Mouse (Mus musculus) heart, postnatal 10 days (tissue): ENCODE measurements around the gene Gm11011. TPM values are rescaled to one million over a fixed set of nuclear protein-coding genes. Genes with fewer than 3 reads are reported as not detected.
A peak's percentile ranks its signal among the peaks of the same experiment; 100 is the strongest.
"Not testable (repeated sequence)": the region's sequence is repeated elsewhere in the genome, so short reads cannot be mapped to it uniquely, and the experiment has no call there.

ENCODE experiments used
- DNase-seq, 2 experiments: peaks; one replicate each; pipeline ENCODE4 v3.0.0; 2021
- intact Hi-C: fragments of 180-260 bp; cut with DNase I; formaldehyde crosslinking; loops from one replicate; pipeline ENCODE4 v1.15.1; 2025
- total RNA-seq, 2 experiments: library from RNA; stranded (reverse); gene quantifications; 2 replicates each; pipeline ENCODE4 v1.2.3; 2021

Gm11011 gene
- not detected for total RNA-seq

GRCm38 (mm10) chr2:169587645-169588044 lies at the start of gene Gm11011:
TSS of gene Gm11011 (minus strand) at chr2:169587745.
- intact Hi-C loops, DNase-seq: not testable (repeated sequence)

- DNase-seq: no peak
- intact Hi-C loops: loop anchor here (5.0 to 10.0 kb wide), 3 partner anchors 88 to 211 kb away; no protein-coding TSS in a partner anchor
These were observed 48.9 kb upstream of the Gm11011 start for GRCm38 (mm10) chr2:169636414-169636813.

- DNase-seq: no peak
- intact Hi-C loops: loop anchor here (2.0 to 10.0 kb wide), 4 partner anchors 27 to 212 kb away; no protein-coding TSS in a partner anchor
These were observed 47.9 kb upstream of the Gm11011 start for GRCm38 (mm10) chr2:169635428-169635827.

GRCm38 (mm10) chr2:169634619-169635382 lies 47.3 kb upstream of the Gm11011 start:
- DNase-seq: no peak
- intact Hi-C loops: loop anchor here (2.0 to 10.0 kb wide), 5 partner anchors 28 to 572 kb away; no protein-coding TSS in a partner anchor

GRCm38 (mm10) chr2:169633491-169634289 lies 46.1 kb upstream of the Gm11011 start:
- intact Hi-C loops: loop anchor here (2.0 to 10.0 kb wide), 4 partner anchors 29 to 571 kb away; no protein-coding TSS in a partner anchor
- peak; percentile 42 to 47 for DNase-seq

- peak; percentile 68 to 71 for DNase-seq
- intact Hi-C loops: loop anchor here (5.0 to 10.0 kb wide), 3 partner anchors 92 to 570 kb away; no protein-coding TSS in a partner anchor
These were observed 45.0 kb upstream of the Gm11011 start, which contains the start of gene Tshz2 for GRCm38 (mm10) chr2:169632338-169633151. TSS of gene Tshz2 (plus strand) at chr2:169633013.

- DNase-seq: no peak
- intact Hi-C loops: loop anchor here (5.0 to 10.0 kb wide), 3 partner anchors 95 to 568 kb away; no protein-coding TSS in a partner anchor
These were observed 42.5 kb upstream of the Gm11011 start for GRCm38 (mm10) chr2:169630070-169630469.

GRCm38 (mm10) chr2:169621201-169621710 lies 33.7 kb upstream of the Gm11011 start:
- peak in 1 of 2 experiments; percentile 32 for DNase-seq
- intact Hi-C loops: no loop called here

GRCm38 (mm10) chr2:169615998-169616397 lies 28.5 kb upstream of the Gm11011 start:
- DNase-seq: no peak
- intact Hi-C loops: no loop called here

- no peak for DNase-seq
- intact Hi-C loops: no loop called here
These were observed 27.1 kb upstream of the Gm11011 start for GRCm38 (mm10) chr2:169614683-169615082.

GRCm38 (mm10) chr2:169611557-169611956 lies 24.0 kb upstream of the Gm11011 start:
- intact Hi-C loops: no loop called here
- DNase-seq: no peak

- intact Hi-C loops: no loop called here
- no peak for DNase-seq
These were observed 23.3 kb upstream of the Gm11011 start for GRCm38 (mm10) chr2:169610882-169611281.

- intact Hi-C loops: no loop called here
- no peak for DNase-seq
These were observed 22.4 kb upstream of the Gm11011 start for GRCm38 (mm10) chr2:169609956-169610355.

- intact Hi-C loops: no loop called here
- no peak for DNase-seq
These were observed 20.2 kb upstream of the Gm11011 start for GRCm38 (mm10) chr2:169607787-169608186.

GRCm38 (mm10) chr2:169606901-169607678 lies 19.5 kb upstream of the Gm11011 start:
- intact Hi-C loops: no loop called here
- DNase-seq: no peak

GRCm38 (mm10) chr2:169600163-169600562 lies 12.6 kb upstream of the Gm11011 start:
- intact Hi-C loops: no loop called here

GRCm38 (mm10) chr2:169599591-169599990 lies 12.0 kb upstream of the Gm11011 start:
- DNase-seq: no peak
- intact Hi-C loops: no loop called here

More at GRCm38 (mm10) chr2:169600163-169600562, 12.6 kb upstream of the Gm11011 start:
- DNase-seq: no peak

- intact Hi-C loops: no loop called here
These were observed 10.4 kb upstream of the Gm11011 start for GRCm38 (mm10) chr2:169597971-169598370.

GRCm38 (mm10) chr2:169597357-169597756 lies 9.8 kb upstream of the Gm11011 start:
- intact Hi-C loops: no loop called here
- DNase-seq: no peak

More at GRCm38 (mm10) chr2:169597971-169598370, 10.4 kb upstream of the Gm11011 start:
- DNase-seq: no peak
